8 mouse cellular contexts compared by ENCODE assay signal in genomic region chr17:42875015-42875414, GRCm38 (mm10). TPM values are rescaled to one million over a fixed set of nuclear protein-coding genes. Genes with fewer than 3 reads are reported as not detected.
DNase-seq lines count a peak whose midpoint lies in the region; ATAC-seq and TF ChIP-seq lines count a peak whose summit lies in the region.

No protein-coding gene starts in this region.

- H3K4me2 ChIP-seq in forebrain, embryonic 12.5 days = peak overlapping the region; percentile 80
- H3K4me2 ChIP-seq in liver, embryonic 12.5 days = peak overlapping the region; percentile 95

- peak overlapping the region; percentile 100 for H3K4me3 ChIP-seq in gastrocnemius, adult 2 months
- H3K4me3 ChIP-seq in forebrain, embryonic 12.5 days (replicated peaks) = peak overlapping the region; percentile 84
- H3K4me3 ChIP-seq in liver, embryonic 12.5 days = peak overlapping the region; percentile 92

- H3K27me3 ChIP-seq in forebrain, embryonic 12.5 days = no peaks in the 10 kb centered on the region
- H3K27me3 ChIP-seq in liver, embryonic 12.5 days (replicated peaks) = no peaks in the 10 kb centered on the region

- no peak for DNase-seq in gastrocnemius, adult 2 months
- DNase-seq in gastrocnemius, postnatal 36 days = no peak
- peak; percentile 26 for DNase-seq in 3T3-L1 (ENCODE audit: low read depth, low spot score)
- DNase-seq in thymus, postnatal 0 days (ENCODE audit: low spot score) = no peak
- no peak for DNase-seq in cerebellum, postnatal 4 days (ENCODE audit: low spot score in 2 of 2)

- H3K27ac ChIP-seq in gastrocnemius, adult 2 months = peak overlapping the region; percentile 98
- H3K27ac ChIP-seq in forebrain, embryonic 12.5 days = no peak overlapping the region
- peak overlapping the region; percentile 93 for H3K27ac ChIP-seq in liver, embryonic 12.5 days

- H3K4me1 ChIP-seq in forebrain, embryonic 12.5 days = peaks cover 10% of the 10 kb centered on the region
- peaks cover 45% of the 10 kb centered on the region for H3K4me1 ChIP-seq in liver, embryonic 12.5 days

- no peaks in the 10 kb centered on the region for H3K36me3 ChIP-seq in forebrain, embryonic 12.5 days (replicated peaks)
- H3K36me3 ChIP-seq in liver, embryonic 12.5 days = no peaks in the 10 kb centered on the region

- TF ChIP-seq CTCF in gastrocnemius, adult 2 months (IDR thresholded peaks at IDR 0.05) = no peak

- ATAC-seq in forebrain, embryonic 12.5 days (ENCODE audit: low FRiP score) = no peak
- no peak for ATAC-seq in liver, embryonic 12.5 days
- ATAC-seq in CD4-positive, CD25-positive, alpha-beta regulatory T cell, adult 4 months = no peak

- WGBS in forebrain, embryonic 12.5 days = 9% methylated on average over 6 of the region's 6 CpGs
- WGBS in liver, embryonic 12.5 days (ENCODE audit: insufficient replicate concordance) = 41% methylated on average over 6 of the region's 6 CpGs

- intact Hi-C loops in gastrocnemius, adult 2 months (cut with DNase I) = loop anchor here (5.0 to 10.0 kb wide), 2 partner anchors 52 to 1480 kb away; no protein-coding TSS in a partner anchor
- intact Hi-C loops in gastrocnemius, postnatal 36 days (cut with DNase I) = loop anchor here (5.0 kb wide), 1 partner anchor 47 kb away; no protein-coding TSS in a partner anchor

- H3K9ac ChIP-seq in forebrain, embryonic 12.5 days = peak overlapping the region; percentile 91; the same call in 1 of the 2 replicates
- peak overlapping the region; percentile 95 for H3K9ac ChIP-seq in liver, embryonic 12.5 days

- H3K9me3 ChIP-seq in forebrain, embryonic 12.5 days = no peaks in the 10 kb centered on the region
- no peaks in the 10 kb centered on the region for H3K9me3 ChIP-seq in liver, embryonic 12.5 days (replicated peaks)

RNA-seq across cellular contexts. Expression of gene Cd2ap, which starts 1.4 kb away (rescaled TPM):
- 10 to 100 TPM; 13.5 TPM for total RNA-seq in gastrocnemius, adult 2 months (2021)
- total RNA-seq in gastrocnemius, postnatal 36 days (2021) = 10 to 100 TPM; 12.4 to 13.4 TPM
- 10.7 and 14.2 TPM in 2 replicates for polyA plus RNA-seq in forebrain, embryonic 12.5 days (2016; fragmentation: Nextera tagmentation; extraction: Ambion mirVana)
- polyA plus RNA-seq in liver, embryonic 12.5 days (2016; fragmentation: Nextera tagmentation; extraction: Ambion mirVana) = 17.3 and 17.9 TPM in 2 replicates
- polyA plus RNA-seq in thymus, postnatal 0 days (2015; fragmentation: Nextera tagmentation; extraction: Ambion mirVana) = 15.0 and 19.8 TPM in 2 replicates
- 10 to 100 TPM; 13.3 to 14.8 TPM for polyA plus RNA-seq in CD4-positive, CD25-positive, alpha-beta regulatory T cell, adult 4 months (2017; shearing (Covaris generic))
